Mouse (Mus musculus) layer of hippocampus, adult 8-10 months (tissue): Measurements from ENCODE around the gene Slc35e3. TPM values are rescaled to one million over a fixed set of nuclear protein-coding genes. Genes with fewer than 3 reads are reported as not detected.

Experiments used
- DNase-seq, 2 experiments: peaks; one replicate each; pipeline ENCODE4 v3.0.0; 2022; ENCODE audit warnings: low spot score in 2 of 2
- total RNA-seq, 4 experiments: library from RNA; stranded (reverse); gene quantifications; 2 replicates each; pipeline ENCODE4 v1.2.4; 2022

The Slc35e3 gene
- total RNA-seq, 4 experiments from 2014 or later: 29.7 to 33.1 (median 31.9) TPM

DNA sequence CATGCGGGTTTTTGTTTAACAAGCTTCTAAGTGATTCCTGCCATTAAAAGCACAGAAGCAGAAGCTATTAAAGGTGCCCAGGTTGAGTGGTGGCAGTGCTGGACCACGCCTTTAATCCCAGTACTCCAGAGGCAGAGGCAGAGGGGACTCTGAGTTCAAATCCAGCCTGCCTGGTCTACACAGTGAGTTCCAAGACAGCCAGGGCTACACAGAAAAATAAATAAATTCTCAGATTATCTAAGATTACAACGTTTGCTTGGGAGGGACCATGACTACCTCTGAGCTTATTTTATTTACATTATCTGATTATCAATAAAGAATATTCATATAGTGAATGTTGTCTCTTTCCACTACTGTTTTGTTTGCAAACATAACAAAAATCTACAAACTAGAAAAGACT, 59.1 kb downstream of the Slc35e3 start:
- DNase-seq: no peak

DNA sequence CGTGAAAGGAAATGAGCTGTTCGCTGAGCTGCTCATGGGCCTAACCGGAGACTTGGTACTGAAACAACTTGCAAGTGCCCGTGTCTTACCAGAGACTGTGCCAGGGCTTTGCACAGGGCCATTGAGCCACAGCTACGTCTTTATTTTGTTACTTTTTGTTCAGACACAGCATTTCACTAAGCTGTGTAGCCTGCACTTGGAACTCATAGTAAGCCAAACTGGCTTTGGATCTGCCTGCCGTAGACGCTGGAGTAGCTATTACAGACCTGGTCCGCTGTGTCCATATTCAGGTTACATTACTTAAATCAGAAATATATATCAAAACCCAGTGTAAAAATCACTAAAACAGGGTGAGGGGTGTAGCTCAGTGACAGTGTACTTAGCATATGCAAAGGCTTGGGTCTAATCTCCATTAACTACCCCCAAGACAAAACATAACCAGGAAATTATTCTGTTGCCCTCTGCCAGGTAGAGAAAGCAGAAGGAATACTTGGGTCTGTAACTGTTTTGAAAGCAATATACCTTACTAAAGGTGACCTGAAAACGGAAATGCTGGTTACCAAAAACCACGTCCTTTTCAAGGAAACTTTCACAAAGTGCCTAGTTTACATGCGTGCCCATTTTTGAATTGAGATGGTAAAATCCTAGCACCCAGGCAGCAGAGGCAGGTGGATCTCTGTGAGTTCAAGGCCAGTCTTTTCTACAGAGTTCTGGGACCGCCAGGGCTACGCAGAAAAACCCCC, 60.1 kb downstream of the Slc35e3 start:
- no peak for DNase-seq

DNA sequence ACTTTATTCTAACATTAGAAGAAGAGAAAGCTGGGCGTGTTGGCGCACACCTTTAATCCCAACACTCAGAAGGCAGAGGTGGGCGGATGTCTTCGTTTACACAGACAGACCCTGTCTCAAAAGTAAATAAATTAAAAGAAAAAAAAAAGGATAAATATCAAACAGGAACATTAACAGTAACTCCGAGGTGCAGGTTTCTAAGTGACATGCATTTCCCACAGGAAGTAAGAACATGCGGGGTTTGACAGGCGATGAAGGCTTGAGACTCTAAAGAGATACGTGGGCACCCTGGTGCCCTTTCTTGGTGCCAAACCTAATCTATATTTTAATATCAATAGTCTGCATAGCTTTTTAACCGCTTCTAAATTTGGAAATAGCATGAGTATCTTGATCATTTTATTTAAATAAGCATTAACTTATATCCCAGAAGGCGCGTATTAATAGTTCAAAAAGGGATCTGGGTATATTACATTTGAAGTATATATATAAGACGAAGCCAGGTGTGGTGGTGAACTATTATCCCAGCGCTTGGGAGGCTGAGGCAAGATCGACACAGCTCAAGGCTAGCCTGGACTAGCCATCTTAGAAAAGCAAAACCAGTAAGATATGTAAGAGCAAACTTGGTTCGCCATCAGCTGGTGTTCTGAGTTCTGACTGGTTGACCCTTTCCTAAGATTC, 60.9 kb downstream of the Slc35e3 start:
- no peak for DNase-seq

DNA sequence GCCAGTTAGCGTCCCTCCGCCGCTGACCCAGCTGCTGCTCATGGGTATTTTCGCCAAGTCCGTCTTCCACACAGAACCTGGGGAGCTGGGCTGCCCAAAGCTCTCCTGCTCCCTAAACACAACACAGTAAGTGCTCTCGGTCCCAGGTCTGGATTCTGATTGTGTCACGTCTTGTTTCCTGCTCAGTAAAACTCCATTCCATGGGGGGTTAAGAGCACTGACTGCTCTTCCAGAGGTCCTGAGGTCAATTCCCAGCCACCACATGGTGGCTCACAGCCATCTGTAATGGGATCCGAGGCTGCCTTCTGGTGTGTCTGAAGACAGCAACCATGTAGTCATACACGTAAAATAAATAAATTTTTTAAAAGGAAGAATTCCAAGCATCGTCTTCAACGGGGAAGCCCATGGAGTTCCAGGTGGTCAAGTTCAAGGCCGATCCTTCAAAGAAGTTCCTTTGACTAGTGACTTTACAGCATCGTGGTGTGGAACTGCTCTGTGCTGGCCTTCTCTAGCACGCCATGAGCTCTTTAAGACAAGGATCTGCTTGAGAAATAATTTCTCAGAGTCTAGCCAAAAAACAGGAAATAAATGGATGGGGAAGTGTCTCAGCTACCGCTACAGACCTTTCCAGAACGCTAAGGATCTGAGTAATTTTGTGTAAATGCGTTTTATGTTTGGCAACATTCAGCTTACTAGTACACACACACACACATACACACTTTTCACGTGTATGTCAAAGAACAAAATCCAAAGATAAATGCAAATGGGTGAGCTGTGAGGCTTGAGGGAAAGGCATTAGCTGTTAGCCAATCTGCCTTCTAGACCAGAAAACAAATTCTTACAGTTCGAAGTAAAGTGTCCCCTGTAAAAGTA, 61.6 kb downstream of the Slc35e3 start:
- DNase-seq: no peak

DNA sequence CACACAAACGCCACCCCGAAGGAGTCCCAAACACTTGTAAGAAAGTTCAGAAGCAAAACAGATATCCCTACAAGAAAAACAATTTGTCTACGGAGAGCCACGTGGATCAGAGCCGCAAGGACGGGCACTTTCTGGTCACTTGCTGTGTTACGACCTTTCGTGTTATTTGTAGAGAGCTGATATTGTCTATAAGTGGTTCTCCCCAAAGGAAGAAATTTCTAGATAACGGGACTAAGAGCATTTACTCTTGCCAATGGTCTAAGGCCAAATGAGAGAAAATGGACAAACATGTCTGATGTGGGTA, 62.5 kb downstream of the Slc35e3 start:
- no peak for DNase-seq

Other genes with a start within 250 kb of the Slc35e3 start
- gene Cpm, start 116.9 kb downstream of the Slc35e3 start, total RNA-seq: 10 to 100 TPM in 2 of 4 experiments, 1 to 10 TPM in 2; 9.1 to 11.4 (median 9.7) TPM
- 10 to 100 TPM; 54.5 to 67.0 (median 58.7) TPM for gene Mdm2, start 35.6 kb downstream of the Slc35e3 start, total RNA-seq
- 10 to 100 TPM; 16.8 to 20.6 (median 18.3) TPM for gene Nup107, start 46.3 kb upstream of the Slc35e3 start, total RNA-seq
- 10 to 100 TPM; 56.6 to 59.8 (median 59.1) TPM for gene Rap1b, start 99.7 kb upstream of the Slc35e3 start, total RNA-seq